Mouse (Mus musculus): ENCODE results near the gene Gm8020.
"Not testable (repeated sequence)": the region's sequence is repeated elsewhere in the genome, so short reads cannot be mapped to it uniquely, and the experiment has no call there.

GRCm38 (mm10) chr14:42463581-42463980 lies 38.6 kb downstream of the Gm8020 start, which contains the start of gene Gm8011:
- not testable (repeated sequence) for TF ChIP-seq CTCF (IDR thresholded peaks at IDR 0.05; ENCODE audit: low read depth, low read length); POLR2A (IDR thresholded peaks at IDR 0.05; ENCODE audit: extremely low read depth, insufficient read depth, low read length)
